Mouse (Mus musculus) monocyte, adult 59 days (primary cell): Measurements from ENCODE around the gene Mageh1. TPM values are rescaled to one million over a fixed set of nuclear protein-coding genes. Genes with fewer than 3 reads are reported as not detected.

Experiments used
- total RNA-seq, 2 experiments: library from RNA; stranded (reverse); gene quantifications; one replicate each; pipeline ENCODE4 v1.2.4; 2023

Mageh1 gene
- total RNA-seq, result not detected

GRCm38 (mm10) chrX:153037087-153037971 is at the start of gene Mageh1:
Gene Mageh1 (minus strand): TSS chrX:153037575.

GRCm38 (mm10) chrX:153006387-153006841 is 31.0 kb downstream of the Mageh1 start, which contains the start of gene Usp51:
Gene Usp51 (plus strand): TSS chrX:153006469.

Other genes with a start within 250 kb of the Mageh1 start
- not detected for gene Usp51, start 31.1 kb downstream of the Mageh1 start, total RNA-seq
- gene Foxr2, start 81.2 kb upstream of the Mageh1 start, total RNA-seq, result not detected
- 1 to 10 TPM; 1.7 to 2.5 TPM for gene Rragb, start 102.4 kb upstream of the Mageh1 start, total RNA-seq
- 1 to 10 TPM; 3.3 to 4.1 TPM for gene Klf8, start 199.9 kb upstream of the Mageh1 start, total RNA-seq